Mouse (Mus musculus) heart, postnatal 0 days (tissue): ENCODE results near the gene Map4k2. TPM values are rescaled to one million over a fixed set of nuclear protein-coding genes. Genes with fewer than 3 reads are reported as not detected.

ENCODE experiments used
- ATAC-seq: fragments of 200-750 bp; cut with Nextera tagmentation; 2 replicates; pipeline ENCODE4 v1.8.0; 2017; ENCODE audit warnings: low read depth, moderate number of reproducible peaks, moderate library complexity; ENCODE audit not compliant: insufficient read depth
- DNase-seq: peaks from one replicate; pipeline ENCODE4 v3.0.0-alpha.2; 2016; ENCODE audit warnings: low spot score
- H3K27ac ChIP-seq: fragments of 300-500 bp; sonication (generic); 2 replicates; pipeline ENCODE4 v1.5.1; 2014; ENCODE audit warnings: low read depth, mild to moderate bottlenecking
- H3K27me3 ChIP-seq: fragments of 300-500 bp; sonication (generic); 2 replicates; pipeline ENCODE4 v1.6.1; 2014; ENCODE audit warnings: low read length, mixed read lengths; ENCODE audit not compliant: control insufficient read depth, insufficient read depth
- H3K36me3 ChIP-seq: fragments of 300-500 bp; sonication (generic); replicated peaks from 2 replicates; pipeline ENCODE4 v1.6.1; 2014; ENCODE audit warnings: low read length, mixed read lengths; ENCODE audit not compliant: control insufficient read depth, insufficient read depth
- H3K4me1 ChIP-seq: fragments of 300-500 bp; sonication (generic); 2 replicates; pipeline ENCODE4 v1.6.1; 2014; ENCODE audit warnings: antibody characterized with exemption; ENCODE audit not compliant: control insufficient read depth, insufficient read depth
- H3K4me2 ChIP-seq: fragments of 300-500 bp; sonication (generic); 2 replicates; pipeline ENCODE4 v1.6.1; 2014; ENCODE audit warnings: low read depth, mild to moderate bottlenecking, low read length, moderate library complexity
- H3K4me3 ChIP-seq: fragments of 300-500 bp; sonication (generic); 2 replicates; pipeline ENCODE4 v1.5.1; 2014; ENCODE audit warnings: low read depth, low read length
- H3K9ac ChIP-seq: fragments of 300-500 bp; sonication (generic); replicated peaks from 2 replicates; pipeline ENCODE4 v1.6.1; 2014; ENCODE audit warnings: low read depth, low read length, mixed read lengths
- H3K9me3 ChIP-seq: fragments of 300-500 bp; sonication (generic); replicated peaks from 2 replicates; pipeline ENCODE4 v1.6.1; 2016; ENCODE audit warnings: low read length; ENCODE audit not compliant: control insufficient read depth
- CTCF ChIP-seq: IDR thresholded peaks from 2 replicates; pipeline ENCODE4 v1.5.1; 2016; ENCODE audit warnings: antibody characterized with exemption, control low read depth, low read depth
- EP300 ChIP-seq: IDR thresholded peaks from 2 replicates; pipeline ENCODE4 v1.6.1; 2016; ENCODE audit warnings: antibody characterized with exemption, low read depth
- WGBS: fragments of 180-500 bp; shearing (Covaris S2); extraction: QIAGEN DNeasy Blood & Tissue Kit; methylation state at CpG from one replicate; pipeline ENCODE4 v1.1.7; 2014; 5-methylcytosine and 5-hydroxymethylcytosine counted together
- polyA plus RNA-seq: library from polyadenylated mRNA; unstranded; fragments of >200 nt; fragmentation: Nextera tagmentation; extraction: Ambion mirVana; gene quantifications from 2 replicates; pipeline ENCODE4 v1.2.1, GENCODE M21; 2015
- total RNA-seq: library from RNA; depleted of rRNA; stranded (reverse); fragments of >200 nt; gene quantifications from 2 replicates; pipeline ENCODE4 v1.2.3, GENCODE M21; 2014; ENCODE audit warnings: low replicate concordance; rRNA removed

Map4k2 gene
- total RNA-seq (48.4 and 59.1 TPM in 2 replicates), polyA plus RNA-seq (9.6 and 10.1 TPM in 2 replicates)

- H3K9ac ChIP-seq = peak within 1 kb of the TSS; percentile 68
- H3K27ac ChIP-seq = peak within 1 kb of the TSS; percentile 71
- DNase-seq = peak; percentile 79
- no peaks in the 10 kb centered on the region for H3K9me3 ChIP-seq
- WGBS = 4% methylated on average over 52 of the region's 72 CpGs
- TF ChIP-seq CTCF (no peak), EP300 (peak; percentile 61; the same call in 1 of the 2 replicates)
- H3K4me2 ChIP-seq = peak within 1 kb of the TSS; percentile 89
- H3K4me1 ChIP-seq = peaks cover 15% of the 10 kb centered on the region
- ATAC-seq = peak; percentile 85
- peak within 1 kb of the TSS; percentile 75 for H3K4me3 ChIP-seq
- no peaks in the 10 kb centered on the region for H3K27me3 ChIP-seq
- H3K36me3 ChIP-seq = peaks cover 52% of the 10 kb centered on the region
Observed at GRCm38 (mm10) chr19:6340524-6341452, at the start of gene Map4k2. Map4k2 (plus strand) TSS chr19:6341135.

- ATAC-seq (no peak), DNase-seq (no peak)
- Histone ChIP-seq H3K4me2 (no peak overlapping the region), H3K9me3 (no peaks in the 10 kb centered on the region), H3K4me1 (peaks cover 19% of the 10 kb centered on the region), H3K4me3 (no peak overlapping the region), H3K36me3 (peaks cover 52% of the 10 kb centered on the region), H3K27ac (peak overlapping the region; percentile 30; the same call in 1 of the 2 replicates), H3K27me3 (no peaks in the 10 kb centered on the region), H3K9ac (no peak overlapping the region)
- TF ChIP-seq EP300 (no peak), CTCF (no peak)
- 72% methylated on average over 5 of the region's 5 CpGs for WGBS
Observed at GRCm38 (mm10) chr19:6292262-6292661, 48.7 kb upstream of the Map4k2 start.

- H3K9ac ChIP-seq = no peak overlapping the region
- 91% methylated on average over 17 of the region's 17 CpGs for WGBS
Observed at GRCm38 (mm10) chr19:6294301-6294700, 46.6 kb upstream of the Map4k2 start.

GRCm38 (mm10) chr19:6296551-6297210 is 44.3 kb upstream of the Map4k2 start:
- H3K4me1 ChIP-seq = peaks cover 14% of the 10 kb centered on the region; the same call in 1 of the 2 replicates
- no peak overlapping the region for H3K4me2 ChIP-seq
- no peak for DNase-seq
- H3K27ac ChIP-seq = 0 out of 2 replicates have a peak overlapping the region, but pooled peaks have one; percentile 34
- H3K9me3 ChIP-seq = no peaks in the 10 kb centered on the region
- WGBS = 76% methylated on average over 5 of the region's 5 CpGs
- no peak for ATAC-seq
- no peak overlapping the region for H3K9ac ChIP-seq
- no peak overlapping the region for H3K4me3 ChIP-seq
- H3K36me3 ChIP-seq = peaks cover 66% of the 10 kb centered on the region
- H3K27me3 ChIP-seq = no peaks in the 10 kb centered on the region
- TF ChIP-seq EP300 (no peak), CTCF (no peak)

More at GRCm38 (mm10) chr19:6294301-6294700, 46.6 kb upstream of the Map4k2 start:
- no peak for ATAC-seq
- DNase-seq = no peak
- TF ChIP-seq EP300 (no peak), CTCF (no peak)
- Histone ChIP-seq H3K4me1 (peaks cover 15% of the 10 kb centered on the region; the same call in 1 of the 2 replicates), H3K4me2 (no peak overlapping the region), H3K9me3 (no peaks in the 10 kb centered on the region), H3K36me3 (peaks cover 72% of the 10 kb centered on the region), H3K27ac (no peak overlapping the region), H3K27me3 (no peaks in the 10 kb centered on the region), H3K4me3 (no peak overlapping the region)

GRCm38 (mm10) chr19:6297641-6298040 is 43.3 kb upstream of the Map4k2 start:
- DNase-seq (no peak), ATAC-seq (no peak)
- TF ChIP-seq EP300 (no peak), CTCF (no peak)
- Histone ChIP-seq H3K27ac (peak overlapping the region; percentile 34; the same call in 1 of the 2 replicates), H3K36me3 (peaks cover 66% of the 10 kb centered on the region), H3K4me2 (no peak overlapping the region), H3K4me1 (peaks cover 11% of the 10 kb centered on the region; the same call in 1 of the 2 replicates), H3K27me3 (no peaks in the 10 kb centered on the region), H3K4me3 (no peak overlapping the region), H3K9ac (no peak overlapping the region), H3K9me3 (no peaks in the 10 kb centered on the region)
- 72% methylated on average over 9 of the region's 9 CpGs for WGBS
